Mouse (Mus musculus) heart, postnatal 0 days (tissue): Measurements from ENCODE around the gene Id1. TPM values are rescaled to one million over a fixed set of nuclear protein-coding genes. Genes with fewer than 3 reads are reported as not detected.

Source experiments
- ATAC-seq: fragments of 200-750 bp; cut with Nextera tagmentation; 2 replicates; pipeline ENCODE4 v1.8.0; 2017; ENCODE audit warnings: low read depth, moderate number of reproducible peaks, moderate library complexity; ENCODE audit not compliant: insufficient read depth
- DNase-seq: peaks from one replicate; pipeline ENCODE4 v3.0.0-alpha.2; 2016; ENCODE audit warnings: low spot score
- H3K27ac ChIP-seq: fragments of 300-500 bp; sonication (generic); 2 replicates; pipeline ENCODE4 v1.5.1; 2014; ENCODE audit warnings: low read depth, mild to moderate bottlenecking
- H3K27me3 ChIP-seq: fragments of 300-500 bp; sonication (generic); 2 replicates; pipeline ENCODE4 v1.6.1; 2014; ENCODE audit warnings: low read length, mixed read lengths; ENCODE audit not compliant: control insufficient read depth, insufficient read depth
- H3K36me3 ChIP-seq: fragments of 300-500 bp; sonication (generic); replicated peaks from 2 replicates; pipeline ENCODE4 v1.6.1; 2014; ENCODE audit warnings: low read length, mixed read lengths; ENCODE audit not compliant: control insufficient read depth, insufficient read depth
- H3K4me1 ChIP-seq: fragments of 300-500 bp; sonication (generic); 2 replicates; pipeline ENCODE4 v1.6.1; 2014; ENCODE audit warnings: antibody characterized with exemption; ENCODE audit not compliant: control insufficient read depth, insufficient read depth
- H3K4me2 ChIP-seq: fragments of 300-500 bp; sonication (generic); 2 replicates; pipeline ENCODE4 v1.6.1; 2014; ENCODE audit warnings: low read depth, mild to moderate bottlenecking, low read length, moderate library complexity
- H3K4me3 ChIP-seq: fragments of 300-500 bp; sonication (generic); 2 replicates; pipeline ENCODE4 v1.5.1; 2014; ENCODE audit warnings: low read depth, low read length
- H3K9ac ChIP-seq: fragments of 300-500 bp; sonication (generic); replicated peaks from 2 replicates; pipeline ENCODE4 v1.6.1; 2014; ENCODE audit warnings: low read depth, low read length, mixed read lengths
- H3K9me3 ChIP-seq: fragments of 300-500 bp; sonication (generic); replicated peaks from 2 replicates; pipeline ENCODE4 v1.6.1; 2016; ENCODE audit warnings: low read length; ENCODE audit not compliant: control insufficient read depth
- CTCF ChIP-seq: IDR thresholded peaks from 2 replicates; pipeline ENCODE4 v1.5.1; 2016; ENCODE audit warnings: antibody characterized with exemption, control low read depth, low read depth
- EP300 ChIP-seq: IDR thresholded peaks from 2 replicates; pipeline ENCODE4 v1.6.1; 2016; ENCODE audit warnings: antibody characterized with exemption, low read depth
- WGBS: fragments of 180-500 bp; shearing (Covaris S2); extraction: QIAGEN DNeasy Blood & Tissue Kit; methylation state at CpG from one replicate; pipeline ENCODE4 v1.1.7; 2014; 5-methylcytosine and 5-hydroxymethylcytosine counted together
- microRNA-seq: library from miRNA; unstranded; fragments of <30 nt; microRNA quantifications from one replicate; pipeline ENCODE4, GENCODE M21; 2016
- polyA plus RNA-seq: library from polyadenylated mRNA; unstranded; fragments of >200 nt; fragmentation: Nextera tagmentation; extraction: Ambion mirVana; gene quantifications from 2 replicates; pipeline ENCODE4 v1.2.1, GENCODE M21; 2015
- total RNA-seq: library from RNA; depleted of rRNA; stranded (reverse); fragments of >200 nt; gene quantifications from 2 replicates; pipeline ENCODE4 v1.2.3, GENCODE M21; 2014; ENCODE audit warnings: low replicate concordance; rRNA removed

Gene Id1
- total and polyA plus RNA-seq, 2 experiments from 2014 or later = 46.7 to 188 TPM

DNA sequence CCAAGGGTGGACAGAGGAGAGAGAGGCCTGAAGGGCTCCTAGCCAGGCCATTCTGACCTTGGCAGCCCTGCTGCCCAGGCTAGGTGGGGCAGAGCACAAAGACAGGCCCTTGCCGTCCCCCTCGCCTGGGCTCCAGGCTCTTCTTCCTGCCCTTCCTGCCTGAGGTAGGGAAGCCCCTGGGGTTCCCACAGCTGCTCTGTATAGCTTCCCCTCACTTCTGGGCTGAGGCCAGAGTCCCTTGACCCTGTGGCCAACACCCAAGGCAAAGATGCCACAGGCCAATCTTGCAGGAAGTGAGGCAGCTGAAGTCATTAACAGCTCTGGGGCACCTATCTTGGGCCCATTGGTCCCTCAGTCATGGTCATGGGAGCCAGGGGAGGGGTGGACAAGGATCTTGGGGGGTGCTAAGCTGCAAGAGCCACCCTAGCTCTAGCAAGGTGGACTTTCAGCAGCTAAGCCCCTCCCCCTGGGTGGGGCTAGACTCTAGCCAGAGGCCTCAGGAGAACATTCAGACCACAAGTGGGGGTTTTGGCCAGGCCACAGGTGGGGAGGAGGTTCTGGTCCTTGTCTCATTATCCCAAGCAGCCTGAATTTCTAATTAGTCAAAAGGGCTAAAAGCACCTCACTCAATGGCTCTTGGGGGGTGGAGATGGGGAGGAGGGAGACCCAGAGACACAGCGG, 45.1 kb downstream of the Id1 start:
- Histone ChIP-seq H3K4me2 (no peak overlapping the region), H3K27ac (no peak overlapping the region), H3K9ac (no peak overlapping the region), H3K4me3 (no peak overlapping the region), H3K4me1 (peaks cover 19% of the 10 kb centered on the region), H3K27me3 (no peaks in the 10 kb centered on the region), H3K9me3 (no peaks in the 10 kb centered on the region), H3K36me3 (peaks cover 25% of the 10 kb centered on the region)
- 74% methylated on average over 3 of the region's 3 CpGs for WGBS
- DNase-seq (peak; percentile 0), ATAC-seq (no peak)
- TF ChIP-seq EP300 (no peak), CTCF (no peak)

DNA sequence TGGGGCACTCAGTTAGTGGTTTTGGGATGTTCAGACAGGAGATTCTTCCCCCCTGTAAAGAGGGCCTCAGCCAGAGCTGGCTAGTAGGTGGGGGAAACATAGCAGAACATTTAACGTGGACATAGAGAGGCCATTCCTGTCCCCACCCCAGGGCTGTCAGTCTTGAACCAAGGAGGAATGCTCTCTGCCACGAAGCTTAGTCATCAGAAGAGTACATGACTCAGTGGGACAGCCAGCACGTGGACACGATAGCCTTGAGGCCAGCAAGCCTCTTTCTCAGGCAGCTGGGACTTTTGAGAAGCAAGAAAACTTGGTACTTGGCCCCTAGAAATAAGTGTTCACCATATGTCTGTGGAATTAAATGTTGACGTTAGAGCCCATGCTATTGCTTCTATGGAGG, 46.6 kb downstream of the Id1 start:
- ATAC-seq (no peak), DNase-seq (no peak)
- Histone ChIP-seq H3K27me3 (no peaks in the 10 kb centered on the region), H3K4me1 (peaks cover 29% of the 10 kb centered on the region), H3K36me3 (peaks cover 21% of the 10 kb centered on the region), H3K27ac (no peak overlapping the region), H3K4me2 (no peak overlapping the region), H3K9me3 (no peaks in the 10 kb centered on the region), H3K9ac (no peak overlapping the region), H3K4me3 (no peak overlapping the region)
- no peak for TF ChIP-seq CTCF
- TF ChIP-seq EP300 = no peak
- 59% methylated on average over 5 of the region's 5 CpGs for WGBS

DNA sequence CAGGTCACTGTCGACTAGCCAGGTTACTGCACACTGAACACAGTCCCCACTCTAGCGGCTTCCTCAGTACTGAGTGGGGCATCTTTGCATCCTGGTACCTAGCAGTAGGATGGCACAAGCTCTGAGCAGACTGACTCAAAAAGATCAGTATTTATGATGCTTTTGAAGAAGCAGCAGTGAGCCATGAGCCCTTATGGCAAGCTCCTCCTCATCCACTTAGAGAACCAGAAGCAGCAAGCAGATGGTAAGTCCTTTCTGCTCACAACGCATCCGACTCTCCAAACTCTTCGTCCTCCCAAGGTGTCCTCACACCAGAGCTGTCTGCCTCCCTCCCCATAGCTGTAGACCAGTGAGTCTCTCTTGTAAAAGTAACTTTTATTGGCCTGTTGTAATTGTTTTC, 47.2 kb downstream of the Id1 start:
- peaks cover 33% of the 10 kb centered on the region for H3K4me1 ChIP-seq
- H3K27ac ChIP-seq = no peak overlapping the region
- TF ChIP-seq EP300 (no peak), CTCF (no peak)

DNA sequence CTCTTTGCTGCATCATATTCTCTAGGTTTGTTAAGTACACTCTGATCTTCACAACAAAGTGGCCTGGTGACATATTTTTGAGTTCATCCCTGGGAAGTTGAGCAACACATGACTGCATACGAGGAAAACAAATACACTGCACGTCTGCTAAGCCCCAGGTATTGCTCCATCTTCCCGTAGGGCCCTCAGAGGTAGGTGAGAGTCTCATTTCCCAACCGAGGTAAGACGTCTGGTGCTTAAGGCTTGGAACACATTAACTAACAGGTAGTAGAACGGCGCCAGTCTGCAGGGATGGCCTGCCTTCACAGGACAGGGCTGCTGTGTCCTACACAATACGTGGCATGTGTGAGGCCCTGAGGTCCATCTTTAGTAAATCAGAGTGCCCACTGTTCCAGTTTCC, 48.6 kb downstream of the Id1 start:
- DNase-seq (no peak), ATAC-seq (no peak)
- Histone ChIP-seq H3K4me3 (no peak overlapping the region), H3K4me2 (no peak overlapping the region), H3K9ac (no peak overlapping the region), H3K9me3 (no peaks in the 10 kb centered on the region), H3K36me3 (peaks cover 20% of the 10 kb centered on the region), H3K4me1 (peaks cover 47% of the 10 kb centered on the region), H3K27me3 (no peaks in the 10 kb centered on the region), H3K27ac (peak overlapping the region; percentile 93)
- TF ChIP-seq EP300 = no peak
- TF ChIP-seq CTCF = no peak
- WGBS = 91% methylated on average over 8 of the region's 8 CpGs

More for the DNA sequence above, 47.2 kb downstream of the Id1 start:
- DNase-seq (no peak), ATAC-seq (no peak)
- 83% methylated on average over 5 of the region's 5 CpGs for WGBS
- no peak overlapping the region for H3K4me2 ChIP-seq
- H3K27me3 ChIP-seq = no peaks in the 10 kb centered on the region
- H3K9ac ChIP-seq = no peak overlapping the region
- no peak overlapping the region for H3K4me3 ChIP-seq
- peaks cover 20% of the 10 kb centered on the region for H3K36me3 ChIP-seq
- H3K9me3 ChIP-seq = no peaks in the 10 kb centered on the region

DNA sequence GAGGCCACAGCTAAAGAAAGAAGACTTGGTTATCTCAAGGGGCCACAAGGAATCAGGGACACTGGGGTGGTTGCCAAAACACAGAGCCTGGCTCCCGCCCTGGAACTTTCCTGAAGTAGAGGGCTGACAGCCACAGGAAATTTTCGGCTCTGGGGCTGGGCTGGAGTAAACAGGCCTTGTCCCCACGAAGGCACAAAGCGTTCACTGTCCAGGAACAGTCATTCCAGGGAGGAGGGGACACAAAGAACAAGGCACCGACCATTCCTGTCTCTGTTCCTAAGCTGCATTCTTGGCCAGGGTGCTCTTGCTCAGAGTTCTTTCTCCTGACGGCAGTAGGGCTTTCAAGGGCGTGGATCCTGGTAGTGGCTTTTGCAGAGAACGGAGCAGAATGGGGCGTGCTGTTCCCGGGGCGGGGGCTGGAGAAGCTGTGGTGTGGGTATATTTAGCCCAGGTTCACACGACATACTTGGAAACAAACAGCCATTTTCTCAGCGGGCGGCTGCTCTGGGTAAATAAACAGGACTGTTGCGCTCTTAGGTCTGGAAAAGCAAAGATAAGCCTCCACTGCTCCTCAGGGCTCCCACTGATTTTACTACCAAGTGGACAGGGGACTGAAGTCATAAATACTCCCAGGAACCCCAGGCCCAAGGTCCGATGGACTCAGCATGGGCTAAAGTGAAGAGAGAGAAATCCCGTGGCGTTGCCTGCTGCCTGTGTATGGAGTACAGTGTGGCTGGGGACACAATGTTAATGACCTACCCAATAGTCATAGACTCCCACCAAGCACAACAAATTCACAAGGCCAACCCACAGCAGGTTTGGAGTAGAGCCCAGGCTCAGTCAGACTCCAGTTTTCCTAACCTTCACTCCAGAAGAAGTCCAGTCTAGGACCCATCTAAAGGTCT, 49.6 kb downstream of the Id1 start:
- 5% methylated on average over 18 of the region's 18 CpGs for WGBS
- peak; percentile 93; the same call in 1 of the 2 replicates for TF ChIP-seq EP300
- TF ChIP-seq CTCF = no peak
- Histone ChIP-seq H3K4me2 (peak overlapping the region; percentile 30), H3K36me3 (peaks cover 11% of the 10 kb centered on the region), H3K27me3 (no peaks in the 10 kb centered on the region), H3K9me3 (no peaks in the 10 kb centered on the region), H3K27ac (peak overlapping the region; percentile 93), H3K4me1 (peaks cover 57% of the 10 kb centered on the region), H3K4me3 (no peak overlapping the region), H3K9ac (no peak overlapping the region; the same call in 1 of the 2 replicates)
- DNase-seq (peak; percentile 94), ATAC-seq (peak; percentile 86)

Small RNA genes lying within 50 kb of the gene (microRNA-seq; reads per million reads assigned to microRNA genes)
- gene Gm23802 = not detected

Other genes with a start within 250 kb of the Id1 start
- gene Defb22, start 246.1 kb upstream of the Id1 start, total RNA-seq = not detected in 2 replicates
- gene Defb22, start 246.1 kb upstream of the Id1 start, polyA plus RNA-seq = not detected in 2 replicates
- gene Defb26, start 224.6 kb upstream of the Id1 start, total RNA-seq = not detected in 2 replicates
- not detected in 2 replicates for gene Defb26, start 224.6 kb upstream of the Id1 start, polyA plus RNA-seq
- not detected in 2 replicates for gene Defb28, start 218.0 kb upstream of the Id1 start, total RNA-seq
- not detected in 2 replicates for gene Defb28, start 218.0 kb upstream of the Id1 start, polyA plus RNA-seq
- not detected in 2 replicates for gene Defb29, start 196.2 kb upstream of the Id1 start, total RNA-seq
- gene Defb29, start 196.2 kb upstream of the Id1 start, polyA plus RNA-seq = not detected in 2 replicates
- not detected in 2 replicates for gene Gm17416, start 166.9 kb upstream of the Id1 start, total RNA-seq
- gene Gm17416, start 166.9 kb upstream of the Id1 start, polyA plus RNA-seq = not detected in 2 replicates
- gene Defb21, start 163.5 kb upstream of the Id1 start, total RNA-seq = not detected in 2 replicates
- not detected in 2 replicates for gene Defb21, start 163.5 kb upstream of the Id1 start, polyA plus RNA-seq
- not detected in 2 replicates for gene Defb19, start 155.9 kb upstream of the Id1 start, total RNA-seq
- gene Defb19, start 155.9 kb upstream of the Id1 start, polyA plus RNA-seq = 2.2 and 2.6 TPM in 2 replicates
- not detected in 2 replicates for gene Defb45, start 136.9 kb upstream of the Id1 start, total RNA-seq
- gene Defb45, start 136.9 kb upstream of the Id1 start, polyA plus RNA-seq = not detected in 2 replicates
- not detected in 2 replicates for gene Defb36, start 131.9 kb upstream of the Id1 start, total RNA-seq
- not detected in 2 replicates for gene Defb36, start 131.9 kb upstream of the Id1 start, polyA plus RNA-seq
- not detected in 2 replicates for gene Defb25, start 113.2 kb upstream of the Id1 start, total RNA-seq
- 0.53 and 0.54 TPM in 2 replicates for gene Defb25, start 113.2 kb upstream of the Id1 start, polyA plus RNA-seq
- 4.8 and 12.5 TPM in 2 replicates for gene Rem1, start 109.3 kb upstream of the Id1 start, total RNA-seq
- gene Rem1, start 109.3 kb upstream of the Id1 start, polyA plus RNA-seq = 10.2 TPM in 2 replicates
- 68.6 and 72.9 TPM in 2 replicates for gene H13, start 66.8 kb upstream of the Id1 start, total RNA-seq
- 53.4 and 55.0 TPM in 2 replicates for gene H13, start 66.8 kb upstream of the Id1 start, polyA plus RNA-seq
- 6.5 and 11.7 TPM in 2 replicates for gene Mcts2, start 49.2 kb upstream of the Id1 start, total RNA-seq
- 30.9 and 31.6 TPM in 2 replicates for gene Mcts2, start 49.2 kb upstream of the Id1 start, polyA plus RNA-seq
- gene Cox4i2, start 17.9 kb downstream of the Id1 start, total RNA-seq = 13.4 and 29.9 TPM in 2 replicates
- 17.0 and 21.4 TPM in 2 replicates for gene Cox4i2, start 17.9 kb downstream of the Id1 start, polyA plus RNA-seq
- gene Bcl2l1, start 95.5 kb downstream of the Id1 start, total RNA-seq = 60.9 and 75.6 TPM in 2 replicates
- 34.5 and 35.0 TPM in 2 replicates for gene Bcl2l1, start 95.5 kb downstream of the Id1 start, polyA plus RNA-seq
- 8.1 and 13.6 TPM in 2 replicates for gene Tpx2, start 111.7 kb downstream of the Id1 start, total RNA-seq
- gene Tpx2, start 111.7 kb downstream of the Id1 start, polyA plus RNA-seq = 15.0 and 15.1 TPM in 2 replicates
- not detected in 2 replicates for gene Mylk2, start 175.1 kb downstream of the Id1 start, total RNA-seq
- gene Mylk2, start 175.1 kb downstream of the Id1 start, polyA plus RNA-seq = 0.15 and 0.16 TPM in 2 replicates
- 4.5 and 8.6 TPM in 2 replicates for gene Foxs1, start 197.0 kb downstream of the Id1 start, total RNA-seq
- gene Foxs1, start 197.0 kb downstream of the Id1 start, polyA plus RNA-seq = 8.2 and 8.4 TPM in 2 replicates
- 0.12 TPM in 1 of 2 replicates, not detected in the other for gene Dusp15, start 215.4 kb downstream of the Id1 start, total RNA-seq
- gene Dusp15, start 215.4 kb downstream of the Id1 start, polyA plus RNA-seq = not detected in 2 replicates
- gene Ttll9, start 226.2 kb downstream of the Id1 start, total RNA-seq = 0.89 TPM in 1 of 2 replicates, not detected in the other
- gene Ttll9, start 226.2 kb downstream of the Id1 start, polyA plus RNA-seq = 0.05 and 0.14 TPM in 2 replicates